Mouse (Mus musculus): ENCODE measurements around the gene Eaf1. TPM values are rescaled to one million over a fixed set of nuclear protein-coding genes. Genes with fewer than 3 reads are reported as not detected.

Gene Eaf1
- polyA plus RNA-seq, 1 experiment from 2014 or later, result 8.9 TPM

DNA sequence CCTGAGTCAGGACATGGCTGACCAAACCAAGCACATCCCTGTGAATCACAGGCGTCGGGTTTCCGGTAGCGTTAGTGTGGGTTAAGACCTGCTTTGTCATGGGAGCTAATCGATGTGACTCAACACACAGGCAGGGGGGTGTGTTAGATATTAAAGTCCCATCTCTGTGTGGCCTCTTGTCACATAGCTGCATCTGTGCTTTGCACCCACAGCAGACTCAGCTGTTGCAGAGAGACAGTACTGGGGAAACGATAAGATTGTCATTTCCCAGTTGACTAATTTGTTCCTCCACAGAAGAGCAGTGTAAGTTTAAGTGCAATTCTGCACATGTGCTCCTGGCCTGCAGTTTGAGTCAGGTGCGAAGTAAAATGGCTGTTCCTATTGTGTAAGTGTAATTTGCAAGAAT is 2.0 kb downstream of the Eaf1 start:
- Histone ChIP-seq H3K27me3 (ENCODE audit: control insufficient read depth, insufficient read depth, low read length) (no peaks in the 10 kb centered on the region), H3K27ac (ENCODE audit: low read depth, low read length) (no peak overlapping the region), H3K9ac (replicated peaks; ENCODE audit: low read depth, low read length) (no peak overlapping the region; the same call in 1 of the 2 replicates), H3K4me2 (ENCODE audit: low read depth, low read length) (peak overlapping the region; percentile 85), H3K9me3 (ENCODE audit: control insufficient read depth, low read length) (no peaks in the 10 kb centered on the region), H3K4me1 (ENCODE audit: control insufficient read depth, insufficient read depth, low read length) (peaks cover 32% of the 10 kb centered on the region), H3K36me3 (ENCODE audit: control insufficient read depth, insufficient read depth, low read length) (peaks cover 20% of the 10 kb centered on the region), H3K4me3 (ENCODE audit: low read depth, low read length) (peak overlapping the region; percentile 69; the same call in 1 of the 2 replicates)
- 47% methylated on average over 7 of the region's 7 CpGs for WGBS
- no peak for ATAC-seq (ENCODE audit: low read depth)

DNA sequence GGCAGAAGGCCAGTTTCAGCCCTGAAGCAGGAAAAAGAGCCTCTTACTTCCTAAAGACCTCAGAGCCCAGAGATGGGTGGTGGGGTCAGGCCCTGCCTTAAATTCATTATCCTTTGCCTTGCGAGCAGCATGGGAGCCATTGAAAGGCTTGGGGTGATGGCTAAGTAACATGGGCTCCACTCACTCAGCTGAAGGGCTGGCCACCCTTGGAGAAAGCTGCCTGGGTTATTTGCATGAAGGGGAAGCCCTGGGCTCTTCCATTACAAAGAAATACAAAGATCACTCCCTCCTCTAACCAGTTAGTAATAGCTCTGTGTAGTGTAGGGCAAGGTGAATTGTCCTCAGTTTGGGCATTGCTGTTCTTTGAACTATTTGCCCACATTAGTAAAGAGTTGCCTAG is 5.3 kb downstream of the Eaf1 start:
- H3K4me1 ChIP-seq (ENCODE audit: control insufficient read depth, insufficient read depth, low read length), result peaks cover 17% of the 10 kb centered on the region; the same call in 1 of the 2 replicates
- no peak overlapping the region for H3K4me2 ChIP-seq (ENCODE audit: low read depth, low read length)
- no peak overlapping the region for H3K27ac ChIP-seq (ENCODE audit: low read depth, low read length)
- WGBS, result 96% methylated on average over 1 of the region's 1 CpGs
- no peak overlapping the region for H3K9ac ChIP-seq (replicated peaks; ENCODE audit: low read depth, low read length)
- no peak overlapping the region for H3K4me3 ChIP-seq (ENCODE audit: low read depth, low read length)
- no peaks in the 10 kb centered on the region for H3K27me3 ChIP-seq (ENCODE audit: control insufficient read depth, insufficient read depth, low read length)
- peaks cover 44% of the 10 kb centered on the region for H3K36me3 ChIP-seq (ENCODE audit: control insufficient read depth, insufficient read depth, low read length)
- ATAC-seq (ENCODE audit: low read depth), result no peak
- H3K9me3 ChIP-seq (ENCODE audit: control insufficient read depth, low read length), result no peaks in the 10 kb centered on the region

DNA sequence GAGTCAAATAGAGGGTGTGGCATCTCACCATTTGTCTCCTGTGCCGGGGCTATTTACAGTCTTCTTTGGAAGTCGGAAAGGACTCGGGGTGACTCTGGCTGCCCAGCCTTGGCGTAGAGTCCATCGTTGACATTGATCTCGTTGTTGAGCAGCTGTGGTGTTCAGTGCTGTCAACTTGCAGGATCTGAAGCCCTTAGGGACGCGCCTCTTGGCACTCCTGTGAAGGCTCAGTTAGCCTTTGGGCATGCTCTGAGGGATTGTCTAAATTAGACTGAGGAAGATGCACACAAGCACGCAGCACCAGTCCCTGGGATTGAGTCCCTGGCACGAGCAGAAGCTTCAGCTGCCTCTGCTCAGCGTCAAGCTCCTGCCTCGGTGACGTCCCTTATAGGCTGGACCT is 9.2 kb downstream of the Eaf1 start:
- 95% methylated on average over 13 of the region's 13 CpGs for WGBS
- no peak overlapping the region for H3K4me2 ChIP-seq (ENCODE audit: low read depth, low read length)
- H3K4me3 ChIP-seq (ENCODE audit: low read depth, low read length), result no peak overlapping the region
- no peaks in the 10 kb centered on the region for H3K27me3 ChIP-seq (ENCODE audit: control insufficient read depth, insufficient read depth, low read length)
- no peak for ATAC-seq (ENCODE audit: low read depth)
- no peak overlapping the region for H3K27ac ChIP-seq (ENCODE audit: low read depth, low read length)
- H3K4me1 ChIP-seq (ENCODE audit: control insufficient read depth, insufficient read depth, low read length), result no peaks in the 10 kb centered on the region
- H3K9ac ChIP-seq (replicated peaks; ENCODE audit: low read depth, low read length), result no peak overlapping the region
- H3K9me3 ChIP-seq (ENCODE audit: control insufficient read depth, low read length), result no peaks in the 10 kb centered on the region
- H3K36me3 ChIP-seq (ENCODE audit: control insufficient read depth, insufficient read depth, low read length), result peaks cover 75% of the 10 kb centered on the region

DNA sequence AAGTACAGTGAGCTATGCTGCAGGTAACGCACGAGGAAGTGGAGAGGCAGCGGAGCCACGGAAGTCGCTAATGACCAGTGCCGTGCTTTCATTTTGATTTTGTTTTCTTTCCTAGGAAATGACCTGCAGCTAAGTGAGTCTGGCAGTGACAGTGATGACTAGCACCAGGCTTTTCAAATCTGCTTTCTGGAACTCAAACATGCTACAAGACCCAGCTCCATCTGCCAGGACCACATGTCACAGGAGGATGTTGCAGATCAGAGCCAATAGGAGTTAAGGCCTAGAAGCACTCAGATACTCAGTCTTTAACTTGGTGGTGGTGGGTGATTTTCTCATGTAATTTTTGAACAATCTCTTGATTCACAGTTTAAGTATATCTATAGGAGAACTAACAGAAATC is 12.3 kb downstream of the Eaf1 start:
- Histone ChIP-seq H3K9me3 (ENCODE audit: control insufficient read depth, low read length) (no peaks in the 10 kb centered on the region), H3K36me3 (ENCODE audit: control insufficient read depth, insufficient read depth, low read length) (peaks cover 58% of the 10 kb centered on the region), H3K4me2 (ENCODE audit: low read depth, low read length) (no peak overlapping the region), H3K4me3 (ENCODE audit: low read depth, low read length) (no peak overlapping the region), H3K27ac (ENCODE audit: low read depth, low read length) (no peak overlapping the region), H3K9ac (replicated peaks; ENCODE audit: low read depth, low read length) (no peak overlapping the region), H3K27me3 (ENCODE audit: control insufficient read depth, insufficient read depth, low read length) (no peaks in the 10 kb centered on the region), H3K4me1 (ENCODE audit: control insufficient read depth, insufficient read depth, low read length) (no peaks in the 10 kb centered on the region)
- ATAC-seq (ENCODE audit: low read depth), result no peak
- 94% methylated on average over 6 of the region's 6 CpGs for WGBS

DNA sequence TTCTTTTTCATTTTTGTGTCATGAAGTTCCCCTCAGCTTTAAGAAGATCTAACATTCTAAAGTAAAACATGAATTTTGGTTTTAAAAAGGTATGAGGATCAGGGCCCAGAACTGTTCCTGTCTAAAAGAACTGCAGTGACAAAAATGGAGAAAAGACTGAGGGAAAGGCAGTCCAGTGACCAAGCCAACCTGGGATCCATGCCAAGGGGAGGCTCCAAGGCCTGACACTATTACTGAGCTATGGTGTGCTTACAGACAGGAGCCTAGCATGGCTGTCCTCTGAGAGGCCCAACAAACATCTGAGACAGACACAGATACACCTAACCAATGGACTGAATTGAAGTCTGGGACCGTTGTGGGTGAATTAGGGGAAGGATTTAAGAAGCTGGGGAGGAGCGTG is 15.7 kb downstream of the Eaf1 start:
- Histone ChIP-seq H3K9me3 (ENCODE audit: control insufficient read depth, low read length) (no peaks in the 10 kb centered on the region), H3K27me3 (ENCODE audit: control insufficient read depth, insufficient read depth, low read length) (no peaks in the 10 kb centered on the region), H3K36me3 (ENCODE audit: control insufficient read depth, insufficient read depth, low read length) (peaks cover 32% of the 10 kb centered on the region), H3K27ac (ENCODE audit: low read depth, low read length) (no peak overlapping the region), H3K4me2 (ENCODE audit: low read depth, low read length) (no peak overlapping the region), H3K9ac (replicated peaks; ENCODE audit: low read depth, low read length) (no peak overlapping the region), H3K4me3 (ENCODE audit: low read depth, low read length) (no peak overlapping the region), H3K4me1 (ENCODE audit: control insufficient read depth, insufficient read depth, low read length) (no peaks in the 10 kb centered on the region)
- WGBS, result 96% methylated on average over 2 of the region's 2 CpGs
- ATAC-seq (ENCODE audit: low read depth), result no peak

DNA sequence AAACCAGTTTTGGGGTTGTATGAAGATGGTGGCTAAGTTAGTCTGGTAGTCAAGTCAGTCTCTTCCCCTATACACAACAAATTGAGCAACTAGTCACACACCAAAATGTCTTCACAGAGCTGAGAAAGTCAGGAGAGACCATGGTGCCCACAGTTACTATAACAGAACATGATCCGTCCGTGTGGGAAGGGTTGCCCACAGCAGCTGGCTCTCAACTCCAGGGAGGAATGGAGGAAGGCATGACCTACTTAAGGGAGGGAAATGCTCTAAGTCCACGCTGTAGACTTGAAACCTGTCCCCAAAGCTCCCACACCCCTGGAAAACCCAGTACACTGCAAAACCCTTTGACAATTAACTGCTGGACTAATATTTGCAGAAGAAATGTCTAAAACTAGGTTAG is 16.1 kb downstream of the Eaf1 start:
- ATAC-seq (ENCODE audit: low read depth), result no peak
- H3K4me3 ChIP-seq (ENCODE audit: low read depth, low read length), result no peak overlapping the region
- H3K36me3 ChIP-seq (ENCODE audit: control insufficient read depth, insufficient read depth, low read length), result peaks cover 28% of the 10 kb centered on the region
- no peaks in the 10 kb centered on the region for H3K9me3 ChIP-seq (ENCODE audit: control insufficient read depth, low read length)
- no peaks in the 10 kb centered on the region for H3K27me3 ChIP-seq (ENCODE audit: control insufficient read depth, insufficient read depth, low read length)
- WGBS, result 92% methylated on average over 3 of the region's 3 CpGs
- H3K4me1 ChIP-seq (ENCODE audit: control insufficient read depth, insufficient read depth, low read length), result no peaks in the 10 kb centered on the region
- no peak overlapping the region for H3K27ac ChIP-seq (ENCODE audit: low read depth, low read length)
- no peak overlapping the region for H3K4me2 ChIP-seq (ENCODE audit: low read depth, low read length)
- H3K9ac ChIP-seq (replicated peaks; ENCODE audit: low read depth, low read length), result no peak overlapping the region

DNA sequence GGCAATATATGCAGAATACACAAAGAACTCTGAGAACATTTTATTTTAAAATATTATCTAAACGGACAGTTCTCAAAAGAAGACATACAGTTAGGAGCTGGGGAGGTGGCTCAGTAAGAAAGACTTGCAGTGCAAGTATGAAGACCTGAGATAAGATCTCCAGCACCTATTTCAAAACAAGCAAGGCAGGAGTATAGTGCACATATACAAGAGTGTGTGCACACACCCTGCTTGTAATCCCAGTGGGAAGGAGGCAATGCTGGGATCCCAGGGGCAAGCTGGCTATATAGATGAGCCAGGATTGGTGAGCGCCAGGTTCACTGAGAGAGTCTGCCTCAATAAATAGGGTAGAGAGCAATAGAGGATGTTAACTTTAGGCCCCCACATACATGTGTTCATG is 21.7 kb downstream of the Eaf1 start:
- Histone ChIP-seq H3K27ac (ENCODE audit: low read depth, low read length) (no peak overlapping the region), H3K4me3 (ENCODE audit: low read depth, low read length) (no peak overlapping the region), H3K27me3 (ENCODE audit: control insufficient read depth, insufficient read depth, low read length) (no peaks in the 10 kb centered on the region), H3K36me3 (ENCODE audit: control insufficient read depth, insufficient read depth, low read length) (no peaks in the 10 kb centered on the region), H3K9ac (replicated peaks; ENCODE audit: low read depth, low read length) (no peak overlapping the region), H3K4me1 (ENCODE audit: control insufficient read depth, insufficient read depth, low read length) (no peaks in the 10 kb centered on the region), H3K9me3 (ENCODE audit: control insufficient read depth, low read length) (no peaks in the 10 kb centered on the region), H3K4me2 (ENCODE audit: low read depth, low read length) (no peak overlapping the region)
- ATAC-seq (ENCODE audit: low read depth), result no peak
- 92% methylated on average over 2 of the region's 2 CpGs for WGBS

DNA sequence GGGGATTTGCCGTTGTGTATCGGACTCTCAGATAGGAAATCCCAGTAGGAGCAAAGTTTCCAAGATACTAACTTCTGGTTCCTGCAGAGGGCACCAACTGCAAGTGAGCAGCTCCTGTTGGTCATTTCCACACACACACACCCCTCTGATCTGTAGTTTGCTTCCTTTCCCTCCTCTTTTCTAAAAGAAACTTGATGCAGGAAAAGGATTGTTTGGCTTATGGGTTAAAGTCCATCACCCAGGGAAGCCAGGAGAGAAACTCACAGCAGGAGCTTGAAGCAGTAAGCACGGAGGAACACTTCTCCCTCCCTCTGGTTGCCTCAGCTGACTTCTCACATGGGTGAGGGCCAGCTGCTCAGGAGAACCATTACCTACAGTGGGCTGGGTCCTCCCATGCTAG is 25.0 kb downstream of the Eaf1 start:
- 60% methylated on average over 3 of the region's 3 CpGs for WGBS
- ATAC-seq (ENCODE audit: low read depth), result no peak
- Histone ChIP-seq H3K9ac (replicated peaks; ENCODE audit: low read depth, low read length) (no peak overlapping the region), H3K36me3 (ENCODE audit: control insufficient read depth, insufficient read depth, low read length) (no peaks in the 10 kb centered on the region), H3K4me1 (ENCODE audit: control insufficient read depth, insufficient read depth, low read length) (no peaks in the 10 kb centered on the region), H3K27ac (ENCODE audit: low read depth, low read length) (no peak overlapping the region), H3K4me3 (ENCODE audit: low read depth, low read length) (no peak overlapping the region), H3K4me2 (ENCODE audit: low read depth, low read length) (no peak overlapping the region), H3K9me3 (ENCODE audit: control insufficient read depth, low read length) (no peaks in the 10 kb centered on the region), H3K27me3 (ENCODE audit: control insufficient read depth, insufficient read depth, low read length) (no peaks in the 10 kb centered on the region)

DNA sequence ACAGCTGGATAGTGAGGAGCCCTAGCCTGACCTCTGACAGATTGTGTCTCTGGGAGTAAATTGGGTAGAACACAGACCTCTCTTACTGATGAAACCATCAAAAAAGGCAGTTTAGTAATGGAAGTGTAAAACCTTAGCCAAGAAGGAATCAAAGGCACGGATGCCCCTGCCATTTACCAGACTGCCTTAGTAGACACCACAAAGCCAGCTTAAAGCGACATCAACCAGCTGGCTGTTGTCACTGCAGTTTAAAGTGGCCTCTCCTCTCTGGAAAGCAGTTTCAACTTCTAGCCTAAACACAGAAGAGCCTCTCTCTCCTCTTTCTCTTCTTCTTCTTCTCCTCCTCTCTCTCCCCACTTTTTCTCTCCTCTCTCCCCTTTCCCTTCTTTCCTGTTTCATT is 27.1 kb downstream of the Eaf1 start:
- Histone ChIP-seq H3K4me3 (ENCODE audit: low read depth, low read length) (no peak overlapping the region), H3K27ac (ENCODE audit: low read depth, low read length) (no peak overlapping the region), H3K4me2 (ENCODE audit: low read depth, low read length) (no peak overlapping the region), H3K4me1 (ENCODE audit: control insufficient read depth, insufficient read depth, low read length) (no peaks in the 10 kb centered on the region), H3K36me3 (ENCODE audit: control insufficient read depth, insufficient read depth, low read length) (no peaks in the 10 kb centered on the region), H3K27me3 (ENCODE audit: control insufficient read depth, insufficient read depth, low read length) (no peaks in the 10 kb centered on the region), H3K9ac (replicated peaks; ENCODE audit: low read depth, low read length) (no peak overlapping the region), H3K9me3 (ENCODE audit: control insufficient read depth, low read length) (no peaks in the 10 kb centered on the region)
- no peak for ATAC-seq (ENCODE audit: low read depth)
- 80% methylated on average over 2 of the region's 2 CpGs for WGBS
